27 mouse cellular contexts compared by ENCODE assay signal in the genomic region with DNA sequence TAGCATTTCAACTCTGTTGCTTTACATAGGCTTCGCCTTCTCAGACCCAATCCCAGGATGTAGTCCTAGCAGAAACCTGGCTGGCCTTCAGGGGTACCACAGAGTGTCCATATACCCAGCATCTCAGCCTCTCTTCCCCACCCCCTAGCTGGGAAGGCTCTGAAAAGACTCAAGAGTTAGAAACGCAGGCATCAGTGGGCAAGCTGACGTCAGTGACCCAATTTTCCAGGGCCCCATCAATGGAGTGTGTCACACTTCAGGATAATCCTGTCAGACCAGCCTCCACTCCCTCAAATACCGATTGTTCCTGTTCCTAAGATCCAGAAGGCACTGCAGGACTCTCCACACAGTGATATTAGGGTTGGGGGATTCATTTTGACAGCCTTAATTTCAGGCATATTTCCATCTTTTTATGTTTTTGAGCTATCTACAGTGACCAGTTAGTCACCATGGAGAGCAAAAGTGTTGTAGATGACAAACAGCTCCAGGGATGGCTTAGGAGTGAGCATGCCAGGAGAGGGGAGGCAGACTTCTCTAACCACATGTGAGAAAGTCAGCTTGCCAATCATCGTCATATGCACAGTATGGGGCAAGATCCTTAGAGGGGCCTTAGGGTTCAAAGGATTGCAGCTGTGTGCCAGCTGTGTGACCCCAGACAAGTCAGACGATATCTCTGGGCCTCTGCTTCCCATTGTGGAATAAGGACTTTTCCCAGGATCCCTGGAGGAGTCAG. TPM values are rescaled to one million over a fixed set of nuclear protein-coding genes. Genes with fewer than 3 reads are reported as not detected.
A peak's percentile ranks its signal among the peaks of the same experiment; 100 is the strongest.
DNase-seq lines count a peak whose midpoint lies in the region; ATAC-seq and TF ChIP-seq lines count a peak whose summit lies in the region.
"Had no signal": no experiment of that assay in that cellular context is flagged by ENCODE, and none has a peak within 500 bp of the region (broad histone marks: within the 10 kb centered on the region; RNA-seq: fewer than 3 reads in every experiment).

No protein-coding gene starts in this region.

- H3K27me3 ChIP-seq in hindbrain, postnatal 0 days (ENCODE audit: insufficient read depth, low read length): 0 out of 2 replicates have a peak, but pooled peaks cover 3% of the 10 kb centered on the region
- peaks cover 9% of the 10 kb centered on the region for H3K27me3 ChIP-seq in hindbrain, embryonic 13.5 days
- H3K27me3 ChIP-seq in midbrain, embryonic 10.5 days (ENCODE audit: low read depth, poor library complexity, severe bottlenecking): peaks cover 16% of the 10 kb centered on the region
- H3K27me3 ChIP-seq in midbrain, embryonic 14.5 days (ENCODE audit: control insufficient read depth, insufficient read depth, low read length): peaks cover 9% of the 10 kb centered on the region; the same call in 1 of the 2 replicates
- H3K27me3 ChIP-seq: hindbrain, embryonic 15.5 days had no signal

- ATAC-seq in hindbrain, postnatal 0 days: 0 out of 2 replicates have a peak, but pooled peaks have one; percentile 18
- no peak for ATAC-seq in hindbrain, embryonic 13.5 days (ENCODE audit: low FRiP score)
- ATAC-seq in midbrain, embryonic 14.5 days (ENCODE audit: low FRiP score, low TSS enrichment): peak; percentile 58
- ATAC-seq: activated CD4-positive, CD25-positive, alpha-beta regulatory T cell, adult 4 months; forebrain, embryonic 16.5 days; inflammation-experienced regulatory T-cells, adult 6 months; Patski had no signal

- WGBS in hindbrain, postnatal 0 days: 50% methylated on average over 6 of the region's 6 CpGs
- 58% methylated on average over 6 of the region's 6 CpGs for WGBS in hindbrain, embryonic 13.5 days
- 39% methylated on average over 6 of the region's 6 CpGs for WGBS in midbrain, embryonic 10.5 days
- WGBS in midbrain, embryonic 14.5 days: 18% methylated on average over 6 of the region's 6 CpGs

- no peaks in the 10 kb centered on the region for H3K36me3 ChIP-seq in hindbrain, postnatal 0 days (ENCODE audit: insufficient read depth, low read length)
- H3K36me3 ChIP-seq in hindbrain, embryonic 13.5 days: no peaks in the 10 kb centered on the region
- 0 out of 2 replicates have a peak, but pooled peaks cover 5% of the 10 kb centered on the region for H3K36me3 ChIP-seq in midbrain, embryonic 10.5 days
- H3K36me3 ChIP-seq in midbrain, embryonic 14.5 days (ENCODE audit: control insufficient read depth, insufficient read depth, low read length): no peaks in the 10 kb centered on the region
- H3K36me3 ChIP-seq: embryonic facial prominence, embryonic 13.5 days; forebrain, embryonic 12.5 days; heart, embryonic 10.5 days; hindbrain, embryonic 15.5 days had no signal

- H3K27ac ChIP-seq in hindbrain, postnatal 0 days: no peak overlapping the region
- no peak overlapping the region for H3K27ac ChIP-seq in hindbrain, embryonic 13.5 days
- peak overlapping the region; percentile 64 for H3K27ac ChIP-seq in midbrain, embryonic 10.5 days (replicated peaks)
- no peak overlapping the region for H3K27ac ChIP-seq in midbrain, embryonic 14.5 days (replicated peaks; ENCODE audit: low read depth, low read length)
- H3K27ac ChIP-seq: embryonic facial prominence, embryonic 13.5 days; forebrain, embryonic 12.5 days; heart, embryonic 10.5 days; hindbrain, embryonic 15.5 days had no signal

- DNase-seq in hindbrain, postnatal 0 days (ENCODE audit: low spot score): no peak
- peak; percentile 51 for DNase-seq in midbrain, embryonic 10.5 days (ENCODE audit: low spot score)
- peak; percentile 66 for DNase-seq in midbrain, embryonic 14.5 days
- peak; percentile 74 for DNase-seq in retina, embryonic 14.5 days (ENCODE audit: low spot score)
- DNase-seq in gastrocnemius, postnatal 36 days: no peak
- DNase-seq in gastrocnemius, postnatal 14 days: no peak
- DNase-seq in layer of hippocampus, adult 8-10 months (ENCODE audit: low spot score in 2 of 2): no peak
- DNase-seq: adrenal gland, postnatal 25 days; cerebellum, adult 11-12 months; cerebellum, adult 9-10 months; cerebellum, postnatal 36 days; gastrocnemius, postnatal 25 days; heart, adult 11 months; heart, postnatal 10 days; heart, postnatal 4 days had no signal

- H3K4me1 ChIP-seq in hindbrain, postnatal 0 days (ENCODE audit: insufficient read depth, low read length): no peaks in the 10 kb centered on the region
- 0 out of 2 replicates have a peak, but pooled peaks cover 6% of the 10 kb centered on the region for H3K4me1 ChIP-seq in hindbrain, embryonic 13.5 days (replicated peaks)
- peaks cover 26% of the 10 kb centered on the region for H3K4me1 ChIP-seq in midbrain, embryonic 10.5 days
- H3K4me1 ChIP-seq in midbrain, embryonic 14.5 days (ENCODE audit: control insufficient read depth, insufficient read depth, low read length): peaks cover under 1% of the 10 kb centered on the region; the same call in 1 of the 2 replicates

- TF ChIP-seq CTCF in hindbrain, postnatal 0 days (IDR thresholded peaks at IDR 0.05; ENCODE audit: low read depth): no peak

- H3K9me3 ChIP-seq in hindbrain, postnatal 0 days (ENCODE audit: low read length): no peaks in the 10 kb centered on the region
- H3K9me3 ChIP-seq in hindbrain, embryonic 13.5 days: no peaks in the 10 kb centered on the region
- no peaks in the 10 kb centered on the region for H3K9me3 ChIP-seq in midbrain, embryonic 10.5 days (replicated peaks)
- no peaks in the 10 kb centered on the region for H3K9me3 ChIP-seq in midbrain, embryonic 14.5 days (ENCODE audit: control insufficient read depth, low read length)
- H3K9me3 ChIP-seq: embryonic facial prominence, embryonic 13.5 days; forebrain, embryonic 12.5 days; heart, embryonic 10.5 days; hindbrain, embryonic 15.5 days had no signal

- H3K4me2 ChIP-seq in hindbrain, postnatal 0 days (ENCODE audit: low read depth, low read length): no peak overlapping the region
- H3K4me2 ChIP-seq in hindbrain, embryonic 13.5 days: no peak overlapping the region
- no peak overlapping the region for H3K4me2 ChIP-seq in midbrain, embryonic 14.5 days (ENCODE audit: low read length)
- H3K4me2 ChIP-seq: embryonic facial prominence, embryonic 13.5 days; forebrain, embryonic 12.5 days; hindbrain, embryonic 15.5 days had no signal

- intact Hi-C loops in gastrocnemius, postnatal 36 days (cut with DNase I): no loop called here
- intact Hi-C loops in gastrocnemius, postnatal 14 days (cut with DNase I; ENCODE audit: low total_unique reads): no loop called here

- no peak overlapping the region for H3K4me3 ChIP-seq in hindbrain, postnatal 0 days (ENCODE audit: low read length)
- no peak overlapping the region for H3K4me3 ChIP-seq in hindbrain, embryonic 13.5 days
- no peak overlapping the region for H3K4me3 ChIP-seq in midbrain, embryonic 10.5 days
- H3K4me3 ChIP-seq in midbrain, embryonic 14.5 days (replicated peaks; ENCODE audit: low read depth, low read length): no peak overlapping the region
- H3K4me3 ChIP-seq: embryonic facial prominence, embryonic 13.5 days; forebrain, embryonic 12.5 days; heart, embryonic 10.5 days; hindbrain, embryonic 15.5 days had no signal

- no peak overlapping the region for H3K9ac ChIP-seq in hindbrain, postnatal 0 days (replicated peaks; ENCODE audit: low read length)
- no peak overlapping the region for H3K9ac ChIP-seq in hindbrain, embryonic 13.5 days
- no peak overlapping the region for H3K9ac ChIP-seq in midbrain, embryonic 14.5 days (replicated peaks; ENCODE audit: low read length)
- H3K9ac ChIP-seq: embryonic facial prominence, embryonic 13.5 days; forebrain, embryonic 12.5 days; hindbrain, embryonic 15.5 days had no signal

RNA-seq across cellular contexts. Expression of a gene that starts 5.2 kb away (rescaled TPM):
- total RNA-seq in hindbrain, postnatal 0 days (2014; rRNA removed): 5.6 and 7.5 TPM in 2 replicates
- 14.6 and 15.8 TPM in 2 replicates for polyA plus RNA-seq in hindbrain, postnatal 0 days (2015; fragmentation: Nextera tagmentation; extraction: Ambion mirVana)
- 19.8 and 22.4 TPM in 2 replicates for polyA plus RNA-seq in hindbrain, embryonic 13.5 days (2015; fragmentation: Nextera tagmentation; extraction: Ambion mirVana)
- polyA plus RNA-seq in midbrain, embryonic 10.5 days (2016; fragmentation: Nextera tagmentation; extraction: Ambion mirVana): 8.2 and 8.8 TPM in 2 replicates
- polyA plus RNA-seq in midbrain, embryonic 14.5 days (2014; fragmentation: Nextera tagmentation; extraction: Ambion mirVana): 15.4 and 17.7 TPM in 2 replicates
- total RNA-seq in gastrocnemius, postnatal 36 days (2021): not detected
- total RNA-seq in gastrocnemius, postnatal 14 days (2021): not detected
- under 1 TPM; 0.12 to 0.48 (median 0.44) TPM for total RNA-seq in layer of hippocampus, adult 8-10 months (2022)
- total RNA-seq: gastrocnemius, adult 18-20 months; gastrocnemius, postnatal 25 days; heart, postnatal 10 days; MEL had no signal
- polyA plus RNA-seq: activated CD4-positive, CD25-positive, alpha-beta regulatory T cell, adult 4 months; C2C12 had no signal

RNA-seq across cellular contexts. Expression of a gene that starts 17.0 kb away (rescaled TPM):
- total RNA-seq in hindbrain, postnatal 0 days (2014; rRNA removed): 2.6 and 3.1 TPM in 2 replicates
- polyA plus RNA-seq in hindbrain, postnatal 0 days (2015; fragmentation: Nextera tagmentation; extraction: Ambion mirVana): 2.2 and 2.4 TPM in 2 replicates
- 1.2 TPM in 2 replicates for polyA plus RNA-seq in hindbrain, embryonic 13.5 days (2015; fragmentation: Nextera tagmentation; extraction: Ambion mirVana)
- polyA plus RNA-seq in midbrain, embryonic 10.5 days (2016; fragmentation: Nextera tagmentation; extraction: Ambion mirVana): 1.9 and 2.2 TPM in 2 replicates
- 1.5 and 1.9 TPM in 2 replicates for polyA plus RNA-seq in midbrain, embryonic 14.5 days (2014; fragmentation: Nextera tagmentation; extraction: Ambion mirVana)
- under 1 TPM in 1 of 2 experiments, not detected in 1; 0.08 TPM for total RNA-seq in gastrocnemius, postnatal 36 days (2021)
- total RNA-seq in gastrocnemius, postnatal 14 days (2021): not detected
- under 1 TPM in 3 of 4 experiments, not detected in 1; 0.20 to 0.52 (median 0.25) TPM for total RNA-seq in layer of hippocampus, adult 8-10 months (2022)
- total RNA-seq: heart, postnatal 10 days; MEL had no signal
- polyA plus RNA-seq: activated CD4-positive, CD25-positive, alpha-beta regulatory T cell, adult 4 months; inflammation-experienced regulatory T-cells, adult 6 months had no signal

RNA-seq across cellular contexts. Expression of a gene that starts 50.9 kb away (rescaled TPM):
- 3.6 and 4.8 TPM in 2 replicates for total RNA-seq in hindbrain, postnatal 0 days (2014; rRNA removed)
- polyA plus RNA-seq in hindbrain, postnatal 0 days (2015; fragmentation: Nextera tagmentation; extraction: Ambion mirVana): 2.4 and 2.8 TPM in 2 replicates
- 4.7 and 6.7 TPM in 2 replicates for polyA plus RNA-seq in hindbrain, embryonic 13.5 days (2015; fragmentation: Nextera tagmentation; extraction: Ambion mirVana)
- polyA plus RNA-seq in midbrain, embryonic 10.5 days (2016; fragmentation: Nextera tagmentation; extraction: Ambion mirVana): 2.7 and 3.6 TPM in 2 replicates
- 5.2 and 8.0 TPM in 2 replicates for polyA plus RNA-seq in midbrain, embryonic 14.5 days (2014; fragmentation: Nextera tagmentation; extraction: Ambion mirVana)
- total RNA-seq in gastrocnemius, postnatal 36 days (2021): not detected
- under 1 TPM in 1 of 2 experiments, not detected in 1; 0.12 TPM for total RNA-seq in gastrocnemius, postnatal 14 days (2021)
- 1 to 10 TPM; 6.6 to 9.0 (median 7.2) TPM for total RNA-seq in layer of hippocampus, adult 8-10 months (2022)
- total RNA-seq: gastrocnemius, adult 18-20 months; gastrocnemius, postnatal 25 days; heart, postnatal 10 days; heart, postnatal 4 days; MEL had no signal
- polyA plus RNA-seq: activated CD4-positive, CD25-positive, alpha-beta regulatory T cell, adult 4 months; C2C12; inflammation-experienced regulatory T-cells, adult 6 months had no signal

Comparison
In these comparisons a context has a peak if more than half of its experiments do, and no peak if none do; other contexts are left out.
1. DNase-seq: peak in midbrain, embryonic 10.5 days (single experiment), midbrain, embryonic 14.5 days (single experiment) and retina, embryonic 14.5 days (single experiment); none in hindbrain, postnatal 0 days (single experiment), gastrocnemius, postnatal 36 days (0 of 2), gastrocnemius, postnatal 14 days (single experiment) and layer of hippocampus, adult 8-10 months (0 of 2).